Mouse (Mus musculus): ENCODE results near the gene C2cd2l.
"Not testable (repeated sequence)": the region's sequence is repeated elsewhere in the genome, so short reads cannot be mapped to it uniquely, and the experiment has no call there.

C2cd2l gene

DNA sequence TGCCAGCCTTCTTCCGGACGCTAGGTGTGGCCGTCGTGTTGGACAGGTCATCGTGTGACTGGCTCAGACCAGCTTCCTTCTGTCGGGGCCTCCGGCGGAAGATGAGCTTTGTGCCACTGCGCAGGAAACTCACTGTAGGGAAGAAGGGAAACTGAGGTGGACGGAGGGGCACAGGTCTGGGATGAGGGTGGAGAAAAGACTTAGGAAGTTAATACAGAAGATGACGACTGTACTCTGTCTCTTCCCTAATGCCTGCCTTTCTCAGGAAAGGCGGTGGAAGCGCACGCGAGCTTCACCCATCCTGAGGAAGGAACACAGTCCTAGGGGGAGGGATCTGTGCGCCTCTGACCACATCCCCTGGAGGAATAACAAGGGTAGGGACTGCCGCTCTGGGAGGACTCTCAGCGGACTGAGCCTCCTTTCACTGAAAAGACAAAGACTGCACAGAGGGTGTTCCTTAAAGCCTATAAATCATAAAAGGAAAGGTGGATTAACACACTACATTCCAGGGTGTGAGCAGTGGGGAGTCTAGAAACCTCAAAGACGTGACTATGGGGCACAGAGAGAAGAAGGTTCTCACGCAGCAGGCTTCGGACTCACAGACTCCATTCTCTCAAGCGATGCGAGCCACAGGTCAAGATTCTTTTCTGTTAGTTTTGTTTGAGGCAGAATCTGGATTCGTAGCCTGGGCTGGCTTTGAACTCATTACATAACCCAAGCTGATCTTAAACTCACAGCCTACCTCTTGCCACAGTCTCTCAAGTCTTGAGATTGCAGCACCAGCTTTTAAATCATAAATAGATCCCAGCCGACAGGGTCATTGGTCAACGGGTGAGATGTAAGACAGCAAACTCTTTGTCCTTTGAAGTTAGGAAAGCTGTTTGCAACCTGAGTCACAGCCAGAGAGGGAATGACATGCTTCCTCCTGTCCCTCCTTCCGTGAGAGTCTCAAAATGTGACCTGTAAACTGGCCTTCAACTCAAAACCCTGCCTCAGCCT lies 8.7 kb downstream of the C2cd2l start:
- peak; percentile 66 for DNase-seq

DNA sequence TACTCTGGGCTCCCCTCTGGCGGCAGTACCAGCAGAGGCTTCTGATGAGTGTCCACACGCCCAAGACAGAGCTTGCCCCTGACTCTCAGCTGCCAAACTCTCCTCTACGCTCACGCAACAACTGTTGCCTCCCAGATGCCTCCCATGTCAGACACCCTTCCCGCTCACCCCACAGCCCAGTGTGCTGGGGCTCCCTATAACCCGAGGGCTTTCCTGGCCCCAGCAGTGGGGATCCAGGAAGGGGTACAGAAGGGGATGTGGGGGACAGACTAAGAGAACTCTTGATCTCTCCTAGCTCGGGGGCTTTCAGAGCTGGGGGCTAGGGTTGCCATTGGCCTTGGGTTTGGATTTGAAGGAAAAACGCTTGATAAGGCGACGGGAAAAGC lies 9.3 kb downstream of the C2cd2l start:
- DNase-seq: no peak

DNA sequence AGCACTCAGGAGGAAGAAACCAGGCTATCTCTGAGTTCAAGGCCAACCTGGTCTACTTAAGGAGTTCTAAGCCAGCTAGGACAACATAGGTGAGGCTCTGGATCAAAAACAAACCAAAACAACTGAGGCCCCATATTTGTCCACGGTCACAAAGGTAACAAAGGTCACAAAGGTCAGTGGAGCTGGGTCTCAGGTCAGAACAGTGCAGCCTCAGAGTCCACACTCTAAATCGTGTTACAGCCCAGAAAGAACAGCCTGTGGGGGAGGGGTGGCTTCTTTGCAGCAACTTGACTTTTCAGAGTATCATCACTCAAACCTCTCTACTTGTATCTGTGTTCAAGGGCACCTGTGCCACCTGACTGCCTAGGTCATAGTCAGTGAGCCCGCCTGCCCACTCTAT lies 10.3 kb downstream of the C2cd2l start:
- no peak for DNase-seq

DNA sequence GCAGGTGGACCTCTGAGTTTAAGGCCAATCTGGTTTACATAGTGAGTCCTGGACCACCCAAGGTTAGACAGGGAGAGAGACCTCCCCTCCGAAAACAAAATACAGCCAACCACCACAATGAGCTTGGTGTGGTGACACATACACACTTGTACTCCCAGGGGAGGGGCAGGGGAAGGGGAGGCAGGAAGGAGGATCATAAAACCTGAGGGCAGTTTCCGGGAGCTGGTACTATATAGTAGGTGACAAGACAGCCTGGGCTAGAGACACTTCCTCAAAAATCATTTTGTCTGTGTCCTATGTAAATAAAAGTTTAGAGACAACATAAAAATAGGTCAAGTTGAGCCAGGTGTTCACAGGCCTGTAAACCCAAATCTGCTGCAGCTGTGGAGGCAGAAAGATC lies 12.8 kb downstream of the C2cd2l start:
- DNase-seq: no peak

DNA sequence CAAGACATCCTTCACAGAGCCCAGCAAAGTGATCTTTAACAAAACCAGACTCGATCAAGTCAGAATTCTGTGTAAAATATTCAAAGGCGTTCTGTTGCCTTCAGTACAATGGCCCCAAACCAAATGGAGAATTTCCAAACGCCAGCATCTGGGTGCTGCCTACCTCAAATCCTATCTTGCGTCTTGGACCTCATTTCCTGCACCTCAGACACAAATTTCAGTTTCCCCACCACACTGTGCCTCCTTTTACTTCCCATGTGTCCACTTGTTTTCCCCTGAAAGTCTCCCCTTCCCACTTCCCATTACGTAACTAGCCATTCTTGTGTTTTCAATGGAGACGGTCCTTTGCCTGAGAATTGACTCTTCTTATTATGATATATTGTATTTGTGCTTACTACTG lies 13.6 kb downstream of the C2cd2l start:
- no peak for DNase-seq

DNA sequence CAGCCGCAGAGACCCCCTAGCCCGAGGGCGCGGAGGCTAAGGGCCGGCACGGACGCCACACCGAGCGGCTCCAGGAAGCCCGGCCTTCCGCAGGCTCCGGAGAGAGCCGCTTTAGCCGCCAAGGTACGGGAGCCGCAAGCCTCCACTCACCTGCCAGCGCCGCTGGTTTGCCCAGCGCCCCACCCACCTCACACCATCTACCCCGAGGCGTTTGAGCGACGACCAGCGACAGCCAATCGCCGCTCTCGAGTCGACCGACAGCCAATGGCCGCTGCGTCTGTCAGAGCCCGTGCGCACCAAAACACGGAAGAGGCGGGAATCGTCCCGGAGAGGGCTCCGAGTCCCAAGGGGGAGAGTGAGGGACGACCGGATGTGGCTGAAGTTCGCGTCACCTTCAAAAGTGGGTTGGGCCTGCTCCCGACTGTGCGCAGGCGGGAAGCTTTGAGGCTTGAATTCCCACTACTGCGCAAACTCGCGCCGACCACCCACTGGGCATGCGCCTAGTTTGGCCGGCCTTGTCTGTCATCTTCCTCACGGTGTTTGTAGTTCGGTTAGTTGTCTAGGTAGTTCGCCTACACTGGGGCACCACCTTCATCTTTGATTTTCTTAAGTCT lies 14.5 kb downstream of the C2cd2l start, which contains the start of gene Hinfp:
Gene Hinfp (minus strand): TSS at position 206 of the 614 bp plus-strand sequence.
- peak; percentile 99 for DNase-seq

DNA sequence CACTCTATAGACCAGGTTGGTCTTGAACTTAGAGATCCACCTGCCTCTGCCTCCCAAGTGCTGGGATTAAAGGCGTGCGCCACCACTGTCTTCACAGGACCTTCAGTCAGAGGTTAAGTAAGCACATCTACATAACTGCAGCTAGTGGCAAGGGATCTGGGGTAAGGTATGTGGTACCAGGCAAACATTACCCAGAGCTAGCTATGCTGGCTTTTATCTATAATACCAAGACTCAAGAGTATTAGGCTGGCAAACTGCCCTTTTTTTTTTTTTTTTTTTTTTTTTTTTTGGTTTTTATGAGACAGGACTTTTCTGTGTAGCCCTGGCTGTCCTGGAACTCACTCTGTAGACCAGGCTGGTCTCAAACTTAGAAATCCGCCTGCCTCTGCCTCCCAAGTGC lies 20.1 kb downstream of the C2cd2l start:
- DNase-seq: not testable (repeated sequence)

DNA sequence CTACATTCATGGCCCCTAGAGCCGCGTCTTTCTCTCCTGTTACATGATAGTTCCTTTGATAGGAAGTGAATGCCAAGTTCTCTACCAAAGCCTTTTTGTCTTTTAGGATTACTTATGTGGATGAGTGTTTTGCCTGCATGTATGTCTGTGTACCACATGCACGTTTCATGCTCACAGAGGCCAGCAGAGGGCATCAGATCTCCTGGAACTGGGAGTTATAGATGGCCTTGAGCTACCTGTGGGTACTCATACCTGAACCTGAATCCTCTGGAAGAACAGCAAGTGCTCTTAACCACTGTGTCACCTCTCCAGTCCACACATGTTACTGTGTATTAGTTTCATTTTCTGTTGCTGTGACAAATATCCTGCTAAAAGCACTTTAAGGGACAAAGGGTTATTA lies 27.6 kb downstream of the C2cd2l start:
- DNase-seq: peak; percentile 73

DNA sequence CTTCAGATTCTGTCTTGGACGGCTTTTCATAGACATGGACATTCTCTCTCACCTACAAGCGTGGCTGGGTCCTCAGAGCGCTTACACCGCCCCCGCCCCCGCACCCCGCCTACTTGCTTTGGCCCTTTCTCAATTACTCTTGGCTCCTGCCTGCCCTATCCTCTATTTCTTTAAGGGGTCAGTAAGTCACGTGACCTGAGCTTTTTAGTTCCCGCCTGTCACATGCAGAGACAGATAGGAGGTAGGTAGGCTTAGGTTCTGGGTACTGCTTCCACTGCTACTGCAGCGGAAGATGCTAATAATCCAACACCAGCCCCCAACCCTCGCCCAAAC lies 31.2 kb downstream of the C2cd2l start:
- DNase-seq: no peak

DNA sequence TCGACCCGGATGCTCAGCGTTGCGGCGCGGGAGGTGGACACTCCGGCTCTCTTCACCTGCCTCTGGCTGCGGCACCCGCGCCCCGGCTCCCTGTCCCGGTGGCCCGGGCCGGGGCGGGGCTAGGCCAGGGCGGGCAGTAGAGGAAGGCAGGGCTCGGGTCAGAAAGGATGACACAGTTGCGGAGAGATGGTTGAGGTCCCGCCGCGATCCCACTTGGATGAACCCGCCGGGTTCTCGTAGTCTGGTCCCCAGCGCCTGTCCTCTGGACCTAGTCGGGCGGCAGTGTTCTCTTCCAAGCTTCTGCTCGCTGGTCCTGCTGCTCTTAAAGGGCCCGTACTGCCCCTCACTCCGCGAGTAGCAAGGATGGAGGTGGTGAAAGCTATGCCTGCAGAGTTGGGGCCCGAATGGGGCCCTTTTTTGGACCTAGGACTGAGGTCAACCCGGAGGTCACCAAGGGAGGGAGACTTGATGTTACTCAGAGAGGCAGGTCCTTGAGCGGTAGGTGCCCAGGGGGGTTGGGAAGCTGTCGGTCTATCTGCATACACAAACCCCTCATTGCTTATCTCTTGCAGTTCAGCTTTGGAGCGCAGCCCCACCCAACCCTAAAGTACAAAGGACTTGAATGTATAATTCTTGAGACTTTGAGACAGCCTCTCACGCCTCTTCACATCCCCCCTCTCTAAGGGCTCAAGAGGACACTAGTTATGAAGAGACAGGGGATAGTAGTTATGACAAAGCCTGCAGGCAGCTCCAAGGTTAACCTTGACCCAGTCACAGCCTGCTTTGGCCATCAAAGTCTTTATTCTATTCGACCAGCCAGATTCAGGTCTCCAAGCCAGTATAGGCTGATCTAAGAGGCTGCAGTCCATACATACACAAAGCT lies 31.8 kb downstream of the C2cd2l start, which contains the start of gene Abcg4:
Gene Abcg4 (minus strand): TSS at position 540 of the 883 bp plus-strand sequence.
- DNase-seq: peak; percentile 50

DNA sequence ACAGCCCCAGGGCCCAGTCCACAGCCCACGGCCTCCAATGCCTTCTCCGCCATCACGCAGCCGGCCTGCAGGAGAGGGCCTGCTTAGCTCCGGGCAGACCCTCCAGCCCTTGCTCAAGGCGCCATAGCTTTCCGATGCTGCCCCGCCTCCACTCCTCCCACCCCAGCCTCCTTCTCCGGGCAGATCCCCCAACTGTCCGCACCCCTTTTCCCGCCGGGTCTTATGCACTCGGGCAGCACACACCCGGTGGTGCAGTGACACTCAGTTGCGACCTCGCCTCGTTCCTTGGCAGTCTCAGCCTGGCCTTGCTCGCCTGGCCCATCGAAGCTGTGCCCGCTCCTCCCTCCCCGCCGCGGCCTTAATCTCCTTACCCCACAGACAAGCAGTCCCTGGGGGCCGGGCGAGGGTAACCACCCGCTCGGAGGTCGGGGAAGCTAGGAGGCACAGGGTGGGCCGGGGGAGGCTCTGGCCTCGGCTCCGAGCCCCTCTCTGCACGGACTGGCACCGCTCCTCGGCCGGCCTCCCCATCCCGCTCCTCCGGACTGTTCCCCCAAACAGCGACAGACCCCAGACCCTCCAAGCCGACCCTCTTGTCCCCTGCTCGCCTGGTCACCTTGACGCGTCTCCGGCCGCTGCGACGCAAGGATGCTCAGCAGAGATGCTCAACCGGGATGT lies 32.5 kb downstream of the C2cd2l start:
- DNase-seq: peak; percentile 24

DNA sequence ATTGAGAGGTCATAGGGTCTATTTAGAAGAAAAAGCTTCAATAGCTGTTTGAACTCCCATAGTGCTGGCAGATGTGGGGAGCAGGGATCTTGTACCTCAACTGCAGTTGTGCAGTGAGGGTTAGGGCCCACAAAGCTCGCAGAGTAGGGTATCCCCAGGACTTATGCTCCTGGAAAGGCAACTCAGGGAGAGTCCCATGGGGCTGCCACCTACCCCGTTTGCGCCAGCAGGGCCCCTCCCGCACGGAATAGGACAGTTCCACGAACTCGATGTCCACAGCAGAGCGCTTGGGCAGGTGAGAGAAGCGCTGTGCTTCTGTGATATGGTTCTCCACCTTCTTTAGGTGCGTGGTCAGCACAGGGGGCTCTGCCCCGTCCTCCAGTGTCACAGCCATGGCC lies 33.1 kb downstream of the C2cd2l start:
- DNase-seq: no peak

DNA sequence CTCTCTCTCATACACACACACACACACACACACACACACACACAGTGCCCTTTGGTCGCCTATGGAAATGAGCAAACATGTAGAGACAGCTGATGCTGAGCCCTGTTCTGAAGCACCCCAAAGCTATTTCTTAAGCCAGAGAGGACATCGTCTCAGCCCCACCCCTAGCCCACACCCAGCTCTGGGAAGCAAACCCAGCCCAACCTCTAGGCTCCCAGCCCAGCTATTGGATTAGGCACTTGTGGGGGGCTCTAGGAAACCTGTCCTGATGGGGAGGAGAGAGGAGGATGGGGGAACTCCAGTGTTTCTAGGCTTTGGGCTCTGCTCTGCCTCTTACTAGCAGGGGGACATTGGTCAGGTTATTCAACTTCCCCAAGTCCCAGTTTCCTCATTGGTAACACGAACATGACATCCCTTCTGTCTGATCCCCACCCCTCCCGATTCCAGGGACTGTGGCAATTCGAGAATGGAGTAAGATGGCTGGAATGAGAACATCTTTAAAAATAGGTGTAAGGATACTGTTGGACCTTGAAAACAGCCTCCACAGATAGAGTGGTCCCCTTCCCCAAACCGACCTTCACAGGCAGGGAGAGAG lies 33.7 kb downstream of the C2cd2l start:
- no peak for DNase-seq

DNA sequence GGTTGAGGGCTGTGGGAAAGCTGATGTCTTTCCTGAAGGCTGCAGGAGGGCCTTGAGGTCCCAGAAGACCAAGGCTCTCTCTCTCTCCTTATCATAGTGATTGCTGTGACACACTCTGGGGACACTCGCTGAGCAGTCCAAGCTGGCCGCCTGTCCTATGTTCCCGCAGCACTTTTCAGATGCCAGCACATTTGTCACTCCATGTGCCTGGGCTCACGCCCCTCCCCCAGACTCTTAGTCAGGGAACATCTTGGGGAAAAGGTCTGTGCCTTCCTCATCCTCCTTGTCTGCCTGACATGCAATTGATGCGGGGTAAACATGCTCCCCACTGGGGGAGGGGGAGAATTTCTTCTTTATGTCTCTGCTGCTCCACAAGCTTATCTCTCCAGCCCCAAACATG lies 36.9 kb downstream of the C2cd2l start:
- no peak for DNase-seq

DNA sequence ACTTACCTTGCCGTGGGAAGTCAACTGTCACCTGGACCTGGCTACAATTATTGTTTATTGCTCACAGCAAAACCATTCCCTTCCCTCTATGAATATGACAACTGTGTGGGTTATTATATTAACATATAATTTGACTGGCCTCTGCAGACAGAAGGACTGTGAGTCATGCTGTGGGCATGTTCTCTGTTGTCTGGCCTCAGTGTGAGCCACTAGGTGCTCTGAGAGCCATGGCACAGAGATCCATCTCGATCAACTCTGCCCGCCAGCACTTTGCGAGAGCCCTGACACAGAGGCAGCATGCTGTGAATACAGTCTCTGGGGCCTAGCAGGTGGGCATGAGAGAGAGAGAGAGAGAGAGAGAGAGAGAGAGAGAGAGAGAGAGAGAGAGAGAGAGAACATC lies 50.1 kb downstream of the C2cd2l start:
- no peak for DNase-seq

DNA sequence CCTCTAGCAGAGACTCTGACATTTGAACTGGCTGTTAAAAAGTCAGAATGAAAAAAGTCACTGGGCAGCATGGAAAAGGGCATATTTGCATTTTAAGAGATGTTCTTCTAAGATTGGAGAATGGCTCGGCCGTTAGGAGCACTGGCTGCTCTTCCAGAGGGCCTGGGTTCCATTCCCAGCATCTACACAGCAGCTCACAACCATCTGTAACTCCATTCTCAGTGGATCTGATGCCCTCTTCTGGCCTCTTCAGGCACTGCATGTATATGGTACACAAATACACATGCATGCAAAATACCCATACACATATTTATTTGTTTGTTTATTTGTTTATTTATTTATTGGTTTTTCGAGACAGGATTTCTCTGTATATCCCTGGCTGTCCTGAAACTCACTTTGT lies 51.0 kb downstream of the C2cd2l start:
- peak; percentile 57 for DNase-seq

DNA sequence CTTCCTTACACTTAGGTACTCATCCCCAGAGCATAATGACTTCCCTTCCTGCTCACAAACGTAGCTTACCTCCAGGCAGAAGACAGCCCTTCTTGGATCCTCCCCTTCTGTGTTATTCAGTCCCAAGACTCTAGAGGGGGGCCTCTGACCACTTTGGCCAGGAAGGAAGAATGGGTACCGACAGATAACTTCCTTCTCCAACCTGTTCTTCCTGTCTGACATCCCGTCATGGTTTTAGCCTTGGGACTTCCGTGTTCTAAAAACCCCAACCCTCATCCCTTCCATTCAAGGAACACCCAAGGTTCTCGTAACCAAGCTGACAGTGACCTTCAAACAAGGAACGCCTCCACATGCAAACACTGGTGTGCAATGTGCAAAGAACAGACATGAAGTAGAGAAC lies 51.7 kb downstream of the C2cd2l start, which contains the start of gene Nlrx1:
Gene Nlrx1 (minus strand): TSS at position 168 of the 400 bp plus-strand sequence.
- no peak for DNase-seq

DNA sequence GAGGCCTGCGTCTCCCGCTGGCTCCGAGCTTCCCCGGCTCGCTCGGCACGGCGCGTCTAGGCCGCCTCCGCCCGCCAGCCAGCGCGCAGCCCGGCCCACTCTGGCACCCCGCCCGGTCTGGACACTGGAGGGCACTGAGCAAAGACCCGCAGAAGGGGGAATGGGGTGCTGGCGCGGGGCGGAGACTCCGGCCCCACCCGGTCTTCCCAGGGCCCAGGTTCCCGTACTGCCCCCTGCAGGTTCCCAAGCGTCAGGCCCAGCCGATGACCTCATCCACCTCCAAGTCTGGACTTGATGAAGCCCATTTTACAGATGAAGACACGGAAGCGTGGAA lies 52.1 kb downstream of the C2cd2l start:
- DNase-seq: peak; percentile 96

DNA sequence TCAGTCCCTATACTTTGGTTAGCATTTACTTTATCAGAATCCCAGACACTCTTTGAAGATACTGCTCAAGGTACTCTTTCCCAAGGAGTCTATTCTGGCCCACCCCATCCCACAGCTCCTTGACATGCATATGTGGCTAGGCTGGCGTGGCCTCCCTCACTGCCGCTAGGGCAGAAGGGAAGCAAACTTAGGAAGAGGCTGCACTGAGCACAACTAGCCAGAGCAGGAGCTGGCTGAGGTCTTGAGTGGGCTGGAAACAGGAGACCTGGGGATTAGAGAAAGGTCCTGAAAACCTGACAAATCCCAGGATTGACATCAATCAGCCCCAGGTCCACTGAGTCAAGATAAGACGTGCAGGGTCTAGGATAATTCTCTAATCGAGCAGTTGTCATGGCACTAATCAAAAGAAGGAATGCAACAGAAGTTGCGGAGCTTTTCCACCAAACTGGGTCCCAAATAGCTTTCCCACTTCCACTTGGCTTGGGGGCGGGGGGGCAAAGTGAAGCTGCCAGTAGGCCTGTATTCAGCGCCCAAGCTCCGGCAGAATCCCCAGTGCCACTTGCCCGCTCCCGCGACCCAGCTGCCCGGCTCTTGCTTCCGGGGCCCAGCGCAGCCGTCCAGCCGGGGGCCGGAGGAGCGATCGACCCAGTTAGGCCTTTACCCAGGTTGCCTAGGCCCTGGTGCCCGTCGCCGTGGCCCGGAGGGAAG lies 52.6 kb downstream of the C2cd2l start:
- DNase-seq: peak; percentile 62

DNA sequence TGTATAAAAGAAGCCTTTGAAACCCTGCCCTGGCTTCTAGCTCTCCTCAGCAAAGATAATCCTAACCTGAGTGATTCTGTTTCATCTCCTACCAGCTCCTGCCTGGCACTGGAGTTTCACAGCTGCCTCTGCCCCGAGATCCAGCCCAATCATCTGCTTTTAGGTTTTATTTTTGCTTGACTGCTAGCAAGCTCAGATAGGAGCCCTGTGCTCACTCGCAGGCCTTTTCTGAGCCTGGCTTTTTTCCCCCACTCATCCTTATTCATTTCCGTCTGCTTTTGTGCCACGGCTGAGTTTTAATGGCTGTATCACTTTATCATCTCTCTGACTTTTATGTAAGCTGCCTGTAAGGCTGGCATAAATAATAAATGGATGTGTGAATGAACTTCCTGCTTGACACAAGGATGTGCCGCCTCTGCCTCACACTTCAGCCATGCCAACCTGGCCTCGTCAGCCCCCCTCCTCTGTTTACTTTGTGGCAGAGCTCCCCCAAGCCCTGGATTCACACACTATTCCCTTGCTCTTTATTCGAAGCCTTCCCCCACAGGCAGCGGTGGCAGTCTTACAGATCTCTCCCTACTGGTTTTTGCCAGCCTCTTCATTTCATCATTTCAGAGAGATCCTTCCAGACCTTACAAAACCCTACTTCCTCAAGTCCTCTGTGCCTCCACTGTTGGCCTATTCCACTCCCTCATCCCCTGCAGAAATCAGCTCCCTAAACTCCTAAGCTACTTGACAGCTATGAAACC lies 53.4 kb downstream of the C2cd2l start:
- DNase-seq: no peak

DNA sequence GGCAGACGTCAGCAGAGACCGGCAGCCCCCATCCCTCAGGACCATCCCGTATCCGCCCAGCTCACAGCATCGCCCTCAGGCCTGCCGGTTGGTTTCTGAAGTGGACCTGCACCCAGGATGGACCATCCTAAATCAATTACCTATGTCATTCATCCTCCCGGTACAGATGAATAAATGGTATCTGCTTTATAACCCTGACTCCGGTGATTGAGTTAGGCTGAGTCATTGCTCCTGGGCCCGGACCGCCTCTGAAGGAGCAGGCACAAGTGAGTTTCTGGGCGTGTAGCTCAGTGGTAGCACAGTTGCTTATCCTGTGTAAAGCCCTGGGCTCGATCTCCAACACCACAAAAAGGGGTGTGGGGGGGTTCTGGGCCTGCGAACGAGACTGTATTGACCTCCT lies 58.7 kb downstream of the C2cd2l start:
- no peak for DNase-seq

Data from kidney, postnatal 10 days (tissue).